Mouse (Mus musculus) cerebellum, adult 2 months (tissue): ENCODE measurements at regions not wholly inside any gene's neighbourhood (a gene's known extent, or its start where the extent isn't known, plus 50 kb on each side); places are given as distances from the start of the nearest gene placed in this dataset.

ENCODE experiments used
- CTCF ChIP-seq: fragments of 200-500 bp; IDR thresholded peaks from 2 replicates; pipeline ENCODE4 v1.5.1; 2011; ENCODE audit warnings: low read depth, mild to moderate bottlenecking, control low read depth, low read length, moderate library complexity, borderline replicate concordance; ENCODE audit not compliant: insufficient read depth
- POLR2A ChIP-seq: fragments of 200-500 bp; IDR thresholded peaks from 2 replicates; pipeline ENCODE4 v1.6.1; 2011; ENCODE audit warnings: low read length, control low read depth, borderline replicate concordance; ENCODE audit not compliant: insufficient read depth

DNA sequence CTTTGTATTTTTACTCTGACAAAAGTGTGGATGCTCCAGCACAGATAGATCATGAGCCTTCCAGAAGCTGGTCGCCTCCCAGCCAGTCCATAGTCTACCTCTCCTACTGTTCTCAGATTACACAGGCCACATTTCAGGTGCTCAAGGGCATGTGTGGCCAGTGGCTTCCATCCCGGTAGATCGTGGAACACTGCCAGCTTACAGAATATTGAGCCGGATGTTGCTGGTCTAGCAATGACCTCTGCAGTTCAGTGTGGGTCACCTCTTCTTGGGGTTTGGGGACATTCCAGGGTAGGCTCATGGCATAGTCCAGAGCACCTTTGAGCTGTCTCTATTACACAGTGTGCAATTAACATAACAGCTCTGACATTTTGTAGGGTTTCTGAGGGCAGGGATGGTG, 342.2 kb downstream of the 3100002H09Rik start:
- TF ChIP-seq CTCF (no peak), POLR2A (no peak)
